Comparison of ENCODE assay signal across 9 mouse cellular contexts in the genomic region with DNA sequence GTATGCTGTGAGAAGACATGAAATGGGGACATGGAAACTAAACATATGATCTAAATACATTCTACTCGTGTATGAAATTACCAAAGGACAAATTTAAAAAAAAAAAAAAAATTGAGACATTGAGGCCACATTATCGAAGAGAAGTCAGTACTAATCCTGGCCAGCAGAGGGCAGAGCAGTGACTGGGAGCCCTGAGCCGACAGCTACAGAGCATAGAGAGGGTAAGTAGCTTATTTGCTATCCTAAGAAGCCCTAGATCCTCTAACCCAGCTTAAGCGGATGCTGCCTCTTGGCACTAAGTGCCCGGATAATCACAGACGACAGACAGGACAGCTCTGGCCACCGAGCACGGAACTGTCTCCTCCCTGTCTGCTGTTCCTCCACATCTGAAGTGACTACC. TPM values are rescaled to one million over a fixed set of nuclear protein-coding genes. Genes with fewer than 3 reads are reported as not detected.
DNase-seq lines count a peak whose midpoint lies in the region; ATAC-seq and TF ChIP-seq lines count a peak whose summit lies in the region.
"Had no signal": no experiment of that assay in that cellular context is flagged by ENCODE, and none has a peak within 500 bp of the region (broad histone marks: within the 10 kb centered on the region; RNA-seq: fewer than 3 reads in every experiment).

No protein-coding gene starts in this region.

- no peaks in the 10 kb centered on the region for H3K27me3 ChIP-seq in midbrain, embryonic 10.5 days (ENCODE audit: low read depth, poor library complexity, severe bottlenecking)
- H3K27me3 ChIP-seq in midbrain, embryonic 16.5 days (ENCODE audit: control insufficient read depth, insufficient read depth, low read depth, low read length): no peaks in the 10 kb centered on the region
- H3K27me3 ChIP-seq in embryonic facial prominence, embryonic 10.5 days (replicated peaks; ENCODE audit: low read depth, poor library complexity, severe bottlenecking): no peaks in the 10 kb centered on the region
- H3K27me3 ChIP-seq in midbrain, embryonic 14.5 days (ENCODE audit: control insufficient read depth, insufficient read depth, low read length): no peaks in the 10 kb centered on the region
- no peaks in the 10 kb centered on the region for H3K27me3 ChIP-seq in splenic B cell, adult 2 months (ENCODE audit: control insufficient read depth, insufficient read depth, low read length, poor library complexity, severe bottlenecking)

- TF ChIP-seq POLR2A in bone marrow, adult 2 months (IDR thresholded peaks at IDR 0.05; ENCODE audit: borderline replicate concordance, control insufficient read depth, low read depth, low read length): no peak

- no peak overlapping the region for H3K27ac ChIP-seq in midbrain, embryonic 10.5 days (replicated peaks)
- H3K27ac ChIP-seq in midbrain, embryonic 16.5 days (ENCODE audit: low read length): no peak overlapping the region
- H3K27ac ChIP-seq in bone marrow, adult 2 months (ENCODE audit: control insufficient read depth, insufficient read depth, low read depth, low read length, poor library complexity): no peak overlapping the region
- no peak overlapping the region for H3K27ac ChIP-seq in embryonic facial prominence, embryonic 10.5 days (replicated peaks)
- H3K27ac ChIP-seq in midbrain, embryonic 14.5 days (replicated peaks; ENCODE audit: low read depth, low read length): no peak overlapping the region

- H3K4me2 ChIP-seq in midbrain, embryonic 16.5 days (ENCODE audit: low read length): no peak overlapping the region
- H3K4me2 ChIP-seq in midbrain, embryonic 14.5 days (ENCODE audit: low read length): no peak overlapping the region

- TF ChIP-seq CTCF in bone marrow, adult 2 months (IDR thresholded peaks at IDR 0.05; ENCODE audit: control insufficient read depth, insufficient read depth, low read length): peak; percentile 85

- ATAC-seq in midbrain, embryonic 16.5 days: no peak; the same call in 1 of the 2 replicates
- ATAC-seq in midbrain, embryonic 14.5 days (ENCODE audit: low FRiP score, low TSS enrichment): peak; percentile 53; the same call in 1 of the 2 replicates

- no peaks in the 10 kb centered on the region for H3K9me3 ChIP-seq in midbrain, embryonic 10.5 days (replicated peaks)
- no peaks in the 10 kb centered on the region for H3K9me3 ChIP-seq in midbrain, embryonic 16.5 days (replicated peaks; ENCODE audit: control insufficient read depth, low read length, poor library complexity, severe bottlenecking)
- no peaks in the 10 kb centered on the region for H3K9me3 ChIP-seq in embryonic facial prominence, embryonic 10.5 days
- H3K9me3 ChIP-seq in midbrain, embryonic 14.5 days (ENCODE audit: control insufficient read depth, low read length): no peaks in the 10 kb centered on the region

- intact Hi-C loops in heart, postnatal 14 days (cut with DNase I): loop anchor here (2.0 to 5.0 kb wide), 2 partner anchors 56 to 207 kb away; no protein-coding TSS in a partner anchor

- no peak overlapping the region for H3K4me3 ChIP-seq in midbrain, embryonic 10.5 days
- no peak overlapping the region for H3K4me3 ChIP-seq in midbrain, embryonic 16.5 days (ENCODE audit: low read depth, low read length)
- H3K4me3 ChIP-seq in bone marrow, adult 2 months (replicated peaks; ENCODE audit: control insufficient read depth, low read depth, low read length): no peak overlapping the region
- no peak overlapping the region for H3K4me3 ChIP-seq in embryonic facial prominence, embryonic 10.5 days
- no peak overlapping the region for H3K4me3 ChIP-seq in midbrain, embryonic 14.5 days (replicated peaks; ENCODE audit: low read depth, low read length)
- H3K4me3 ChIP-seq: myocyte had no signal

- whole genome bisulfite sequencing in midbrain, embryonic 10.5 days: 53% methylated on average over 8 of the region's 8 CpGs
- 35% methylated on average over 8 of the region's 8 CpGs for WGBS in midbrain, embryonic 16.5 days
- 53% methylated on average over 8 of the region's 8 CpGs for WGBS in bone marrow, adult 2 months
- WGBS in embryonic facial prominence, embryonic 10.5 days: 46% methylated on average over 8 of the region's 8 CpGs
- 39% methylated on average over 8 of the region's 8 CpGs for WGBS in midbrain, embryonic 14.5 days

- peaks cover 93% of the 10 kb centered on the region for H3K36me3 ChIP-seq in midbrain, embryonic 10.5 days
- peaks cover 12% of the 10 kb centered on the region for H3K36me3 ChIP-seq in midbrain, embryonic 16.5 days (ENCODE audit: control insufficient read depth, insufficient read depth, low read length)
- H3K36me3 ChIP-seq in embryonic facial prominence, embryonic 10.5 days (replicated peaks): peaks cover 98% of the 10 kb centered on the region
- peaks cover 74% of the 10 kb centered on the region for H3K36me3 ChIP-seq in midbrain, embryonic 14.5 days (ENCODE audit: control insufficient read depth, insufficient read depth, low read length)
- peaks cover 11% of the 10 kb centered on the region for H3K36me3 ChIP-seq in splenic B cell, adult 2 months (ENCODE audit: control insufficient read depth, insufficient read depth, low read length, poor library complexity, severe bottlenecking)

- DNase-seq in midbrain, embryonic 10.5 days (ENCODE audit: low spot score): peak; percentile 63
- peak; percentile 72 for DNase-seq in embryonic facial prominence, embryonic 10.5 days (ENCODE audit: low spot score)
- DNase-seq in heart, postnatal 14 days: peak; percentile 73 to 81
- peak; percentile 78 to 83 for DNase-seq in layer of hippocampus, postnatal 10 days (ENCODE audit: low spot score in 2 of 2)
- DNase-seq in midbrain, embryonic 14.5 days: peak; percentile 88
- peak; percentile 85 for DNase-seq in splenic B cell, adult 2 months (ENCODE audit: low read depth, low spot score)

- no peaks in the 10 kb centered on the region for H3K4me1 ChIP-seq in midbrain, embryonic 10.5 days
- H3K4me1 ChIP-seq in midbrain, embryonic 16.5 days (ENCODE audit: control insufficient read depth, insufficient read depth, low read length): no peaks in the 10 kb centered on the region
- H3K4me1 ChIP-seq in bone marrow, adult 2 months (ENCODE audit: control insufficient read depth, insufficient read depth, low read length): no peaks in the 10 kb centered on the region; the same call in 1 of the 2 replicates
- H3K4me1 ChIP-seq in embryonic facial prominence, embryonic 10.5 days: no peaks in the 10 kb centered on the region
- no peaks in the 10 kb centered on the region for H3K4me1 ChIP-seq in midbrain, embryonic 14.5 days (ENCODE audit: control insufficient read depth, insufficient read depth, low read length)

- H3K9ac ChIP-seq in midbrain, embryonic 16.5 days (ENCODE audit: low read depth, low read length): no peak overlapping the region
- H3K9ac ChIP-seq in midbrain, embryonic 14.5 days (replicated peaks; ENCODE audit: low read length): no peak overlapping the region

RNA-seq across cellular contexts. Expression of gene Psmc1, which starts 21.7 kb away (rescaled TPM):
- polyA plus RNA-seq in midbrain, embryonic 10.5 days (2016; fragmentation: Nextera tagmentation; extraction: Ambion mirVana): 417 and 419 TPM in 2 replicates
- 270 and 286 TPM in 2 replicates for polyA plus RNA-seq in midbrain, embryonic 16.5 days (2015; fragmentation: Nextera tagmentation; extraction: Ambion mirVana)
- 93.6 and 165 TPM in 2 replicates for polyA plus RNA-seq in bone marrow, adult 2 months (2011; ENCODE audit: insufficient read depth, insufficient read length, low replicate concordance, missing spikeins)
- polyA plus RNA-seq in embryonic facial prominence, embryonic 10.5 days (2016; fragmentation: Nextera tagmentation; extraction: Ambion mirVana): 392 and 405 TPM in 2 replicates
- total RNA-seq in heart, postnatal 14 days (2021): 100 to 1,000 TPM; 134 to 135 TPM
- total RNA-seq in layer of hippocampus, postnatal 10 days (2021): 100 to 1,000 TPM; 207 to 211 TPM
- polyA plus RNA-seq in midbrain, embryonic 14.5 days (2014; fragmentation: Nextera tagmentation; extraction: Ambion mirVana): 257 and 284 TPM in 2 replicates

RNA-seq across cellular contexts. Expression of gene Nrde2, which starts 27.8 kb away (rescaled TPM):
- polyA plus RNA-seq in midbrain, embryonic 10.5 days (2016; fragmentation: Nextera tagmentation; extraction: Ambion mirVana): 14.1 and 15.1 TPM in 2 replicates
- 11.7 and 12.7 TPM in 2 replicates for polyA plus RNA-seq in midbrain, embryonic 16.5 days (2015; fragmentation: Nextera tagmentation; extraction: Ambion mirVana)
- polyA plus RNA-seq in bone marrow, adult 2 months (2011; ENCODE audit: insufficient read depth, insufficient read length, low replicate concordance, missing spikeins): 10.0 and 19.8 TPM in 2 replicates
- 16.0 and 16.2 TPM in 2 replicates for polyA plus RNA-seq in embryonic facial prominence, embryonic 10.5 days (2016; fragmentation: Nextera tagmentation; extraction: Ambion mirVana)
- 10 to 100 TPM in 1 of 2 experiments, 1 to 10 TPM in 1; 8.4 to 11.9 TPM for total RNA-seq in heart, postnatal 14 days (2021)
- total RNA-seq in layer of hippocampus, postnatal 10 days (2021): 10 to 100 TPM; 17.1 to 19.0 TPM
- 11.3 and 14.1 TPM in 2 replicates for polyA plus RNA-seq in midbrain, embryonic 14.5 days (2014; fragmentation: Nextera tagmentation; extraction: Ambion mirVana)
